Mouse (Mus musculus) bone marrow, adult 2 months (tissue): ENCODE measurements around the gene Mpeg1.

Experiments
- CTCF ChIP-seq: fragments of 200-500 bp; IDR thresholded peaks from 2 replicates; pipeline ENCODE4 v1.5.1; 2011; ENCODE audit warnings: low read length, control low read depth; ENCODE audit not compliant: control insufficient read depth, insufficient read depth
- POLR2A ChIP-seq: fragments of 200-500 bp; IDR thresholded peaks from 2 replicates; pipeline ENCODE4 v1.6.1; 2011; ENCODE audit warnings: low read depth, mild to moderate bottlenecking, control low read depth, low read length, borderline replicate concordance; ENCODE audit not compliant: control insufficient read depth

DNA sequence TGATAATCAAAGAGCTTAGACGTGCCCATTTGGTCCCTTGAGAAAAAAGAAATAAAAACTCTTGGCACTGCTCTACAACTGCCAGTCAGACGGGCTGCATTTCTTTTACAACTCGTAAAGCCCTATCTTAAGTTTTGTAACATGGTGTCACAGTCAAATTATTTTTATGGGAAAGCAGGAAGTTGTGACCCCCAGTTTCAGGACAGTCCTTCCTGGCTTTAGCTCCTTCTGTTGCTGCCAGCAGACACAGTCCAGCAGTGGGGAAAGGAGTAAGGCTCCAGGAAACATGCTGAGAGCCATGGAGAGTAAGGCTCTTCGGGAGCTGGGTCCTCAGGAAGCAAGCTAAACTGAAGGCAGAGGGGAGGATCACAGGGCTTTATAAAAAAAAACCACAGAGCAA is 23.2 kb downstream of the Mpeg1 start:
- TF ChIP-seq CTCF: no peak
- no peak for TF ChIP-seq POLR2A
